Mouse (Mus musculus): ENCODE measurements around the gene Dtymk.

GRCm38 (mm10) chr1:93786912-93787311, 14.8 kb downstream of the Dtymk start:
- no peak for TF ChIP-seq FLI1 (IDR thresholded peaks at IDR 0.05; ENCODE audit: low read length)
- TF ChIP-seq GATA1 (IDR thresholded peaks at IDR 0.05; ENCODE audit: borderline replicate concordance, low read length), result no peak
